Mouse (Mus musculus) G1E (cell line): Measurements from ENCODE around the gene Plcg1. TPM values are rescaled to one million over a fixed set of nuclear protein-coding genes. Genes with fewer than 3 reads are reported as not detected.

ENCODE experiments used
- ATAC-seq: 2 replicates; pipeline ENCODE4 v1.8.0; 2016; ENCODE audit warnings: mild to moderate bottlenecking; ENCODE audit not compliant: insufficient number of reproducible peaks, poor library complexity, low FRiP score, severe bottlenecking; ENCODE audit errors: extremely low read depth
- DNase-seq: peaks from one replicate; pipeline ENCODE4 v3.0.0; 2012; ENCODE audit warnings: low spot score
- H3K27me3 ChIP-seq: 2 replicates; pipeline ENCODE4 v1.6.1; 2012; ENCODE audit warnings: mild to moderate bottlenecking, low read length, inconsistent platforms; ENCODE audit not compliant: insufficient read depth
- H3K36me3 ChIP-seq: replicated peaks from 2 replicates; pipeline ENCODE3; 2012; ENCODE audit warnings: mild to moderate bottlenecking, inconsistent platforms
- H3K4me1 ChIP-seq: 2 replicates; pipeline ENCODE4 v1.6.1; 2012; ENCODE audit warnings: low read depth, low read length, inconsistent platforms, mixed read lengths; ENCODE audit not compliant: insufficient read depth
- H3K4me3 ChIP-seq: 2 replicates; pipeline ENCODE4 v1.5.1; 2012; ENCODE audit warnings: low read depth, mild to moderate bottlenecking, inconsistent platforms, low read length, moderate library complexity, mixed read lengths
- H3K9me3 ChIP-seq: replicated peaks from 2 replicates; pipeline ENCODE4 v1.6.1; 2012; ENCODE audit warnings: inconsistent platforms
- CTCF ChIP-seq: IDR thresholded peaks from 2 replicates; pipeline ENCODE4 v1.5.1; 2012; ENCODE audit warnings: low read depth, low read length, inconsistent platforms, mixed read lengths
- GATA1 ChIP-seq: IDR thresholded peaks from 2 replicates; pipeline ENCODE4 v1.6.1; 2012; ENCODE audit warnings: borderline replicate concordance, low read length, inconsistent platforms, mixed read lengths
- GATA2 ChIP-seq: IDR thresholded peaks from 2 replicates; pipeline ENCODE4 v1.6.1; 2012; ENCODE audit warnings: low read depth, low read length, inconsistent platforms, borderline replicate concordance
- POLR2AphosphoS5 ChIP-seq: IDR thresholded peaks from 2 replicates; pipeline ENCODE4 v1.6.1; 2012; ENCODE audit warnings: low read depth, low read length, inconsistent platforms; ENCODE audit not compliant: insufficient replicate concordance
- TAL1 ChIP-seq: conservative IDR thresholded peaks from 2 replicates; pipeline ENCODE4 v1.6.1; 2012; ENCODE audit warnings: low read depth, low read length, inconsistent platforms, mixed read lengths
- polyA plus RNA-seq: library from polyadenylated mRNA; stranded (reverse); fragments of >175 nt; gene quantifications from 2 replicates; pipeline ENCODE4 v1.2.3, GENCODE M21; 2012
- total RNA-seq, 2 experiments: library from RNA; stranded (forward) in 1 of 2; stranded (reverse) in 1 of 2; fragments of 200-1000 nt in 1 of 2; fragments of >200 nt in 1 of 2; fragmentation: Nextera tagmentation in 1 of 2; gene quantifications; 2 replicates each; pipeline ENCODE4 v1.2.3; 2014 to 2017

Plcg1 gene
- total and polyA plus RNA-seq, 3 experiments, result 4.1 to 31.5 (median 11.1) TPM

DNA sequence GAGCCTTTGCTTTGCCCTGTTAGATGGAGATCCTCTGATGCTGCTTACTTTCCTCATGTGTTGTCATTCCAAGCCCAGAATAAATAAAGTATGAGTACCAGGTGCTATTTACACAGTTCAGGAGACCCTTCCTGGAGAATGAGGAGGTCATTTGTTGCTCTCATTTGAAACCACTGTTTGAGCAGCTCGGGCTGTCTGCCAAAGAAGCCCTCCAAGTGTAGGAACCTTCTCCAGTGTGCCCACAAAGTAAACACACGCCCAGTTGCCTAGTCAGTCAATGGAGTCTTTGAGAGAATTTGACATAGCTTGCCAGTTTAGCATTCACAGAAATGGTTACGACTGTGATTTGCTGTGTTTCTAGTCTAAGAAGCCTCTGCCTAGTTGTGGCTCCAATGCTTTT lies 12.3 kb upstream of the Plcg1 start:
- Histone ChIP-seq H3K4me1 (no peaks in the 10 kb centered on the region), H3K36me3 (peaks cover 90% of the 10 kb centered on the region), H3K27me3 (no peaks in the 10 kb centered on the region), H3K4me3 (no peak overlapping the region), H3K9me3 (no peaks in the 10 kb centered on the region)
- TF ChIP-seq GATA2, result no peak
- TF ChIP-seq GATA1, result no peak
- TF ChIP-seq CTCF, result no peak
- no peak for TF ChIP-seq POLR2AphosphoS5
- no peak for TF ChIP-seq TAL1
- DNase-seq (no peak), ATAC-seq (no peak)

DNA sequence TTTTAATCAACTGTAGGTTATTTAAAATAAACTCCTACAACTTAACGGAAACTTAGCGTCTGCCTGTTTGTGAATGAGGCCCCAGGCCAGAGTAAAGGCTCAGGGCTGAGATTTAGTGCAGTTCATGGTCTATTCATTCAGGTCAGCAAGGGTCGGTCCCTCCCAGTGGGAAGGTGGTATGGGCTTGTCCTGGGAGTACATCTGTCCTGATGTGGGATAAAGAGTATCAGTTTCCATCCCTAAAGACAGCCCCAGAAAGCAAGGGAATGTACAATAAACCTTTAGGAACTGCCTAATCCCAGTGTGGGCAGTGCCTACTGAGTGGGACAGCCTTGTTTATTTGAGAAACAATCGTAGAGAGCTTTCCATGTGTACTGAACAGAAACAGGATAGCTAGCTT lies 8.4 kb upstream of the Plcg1 start:
- no peaks in the 10 kb centered on the region for H3K4me1 ChIP-seq
- no peaks in the 10 kb centered on the region for H3K27me3 ChIP-seq
- TF ChIP-seq TAL1 (no peak), POLR2AphosphoS5 (no peak), CTCF (no peak), GATA1 (no peak), GATA2 (no peak)
- H3K36me3 ChIP-seq, result peaks cover 74% of the 10 kb centered on the region
- DNase-seq, result no peak
- H3K4me3 ChIP-seq, result no peak overlapping the region
- ATAC-seq, result no peak
- no peaks in the 10 kb centered on the region for H3K9me3 ChIP-seq

GRCm38 (mm10) chr2:160723613-160724375 lies 7.3 kb upstream of the Plcg1 start:
- Histone ChIP-seq H3K4me1 (no peaks in the 10 kb centered on the region), H3K4me3 (no peak overlapping the region), H3K27me3 (no peaks in the 10 kb centered on the region), H3K36me3 (peaks cover 63% of the 10 kb centered on the region), H3K9me3 (no peaks in the 10 kb centered on the region)
- TF ChIP-seq CTCF, result no peak
- TF ChIP-seq GATA2, result no peak
- TF ChIP-seq TAL1, result no peak
- no peak for TF ChIP-seq POLR2AphosphoS5
- ATAC-seq (no peak), DNase-seq (no peak)

GRCm38 (mm10) chr2:160724536-160724935 lies 6.6 kb upstream of the Plcg1 start:
- H3K4me1 ChIP-seq, result no peaks in the 10 kb centered on the region
- no peak for DNase-seq
- TF ChIP-seq GATA2, result no peak
- TF ChIP-seq POLR2AphosphoS5, result no peak
- TF ChIP-seq GATA1, result no peak
- TF ChIP-seq CTCF, result no peak
- TF ChIP-seq TAL1, result no peak
- peaks cover 56% of the 10 kb centered on the region for H3K36me3 ChIP-seq
- H3K4me3 ChIP-seq, result no peak overlapping the region
- no peaks in the 10 kb centered on the region for H3K9me3 ChIP-seq
- no peak for ATAC-seq
- no peaks in the 10 kb centered on the region for H3K27me3 ChIP-seq

GRCm38 (mm10) chr2:160725877-160726864 lies 4.9 kb upstream of the Plcg1 start:
- DNase-seq, result no peak
- peaks cover 9% of the 10 kb centered on the region for H3K27me3 ChIP-seq
- peaks cover 40% of the 10 kb centered on the region for H3K36me3 ChIP-seq

GRCm38 (mm10) chr2:160728972-160729371 lies 2.1 kb upstream of the Plcg1 start:
- Histone ChIP-seq H3K36me3 (peaks cover 20% of the 10 kb centered on the region), H3K27me3 (peaks cover 14% of the 10 kb centered on the region), H3K9me3 (no peaks in the 10 kb centered on the region), H3K4me1 (peaks cover 23% of the 10 kb centered on the region), H3K4me3 (no peak overlapping the region)
- ATAC-seq (no peak), DNase-seq (no peak)
- TF ChIP-seq GATA1 (no peak), TAL1 (no peak), POLR2AphosphoS5 (no peak), CTCF (no peak)

More at GRCm38 (mm10) chr2:160725877-160726864, 4.9 kb upstream of the Plcg1 start:
- no peaks in the 10 kb centered on the region for H3K9me3 ChIP-seq
- no peak overlapping the region for H3K4me3 ChIP-seq
- no peak for ATAC-seq
- peaks cover 14% of the 10 kb centered on the region for H3K4me1 ChIP-seq
- no peak for TF ChIP-seq TAL1
- TF ChIP-seq GATA2, result no peak
- TF ChIP-seq POLR2AphosphoS5, result no peak
- TF ChIP-seq CTCF, result no peak
